Mouse (Mus musculus): ENCODE data around the gene Gpr171. TPM values are rescaled to one million over a fixed set of nuclear protein-coding genes. Genes with fewer than 3 reads are reported as not detected.

The Gpr171 gene
- not detected in 2 replicates for polyA plus RNA-seq (2012; rRNA removed)

- DNase-seq (ENCODE audit: extremely low spot score in 1 of 2, low spot score in 1 of 2) = no peak
These were observed at the start of gene Gpr171 for GRCm38 (mm10) chr3:59101218-59101986. Gene Gpr171, minus strand, starts transcription at chr3:59101821.

DNA sequence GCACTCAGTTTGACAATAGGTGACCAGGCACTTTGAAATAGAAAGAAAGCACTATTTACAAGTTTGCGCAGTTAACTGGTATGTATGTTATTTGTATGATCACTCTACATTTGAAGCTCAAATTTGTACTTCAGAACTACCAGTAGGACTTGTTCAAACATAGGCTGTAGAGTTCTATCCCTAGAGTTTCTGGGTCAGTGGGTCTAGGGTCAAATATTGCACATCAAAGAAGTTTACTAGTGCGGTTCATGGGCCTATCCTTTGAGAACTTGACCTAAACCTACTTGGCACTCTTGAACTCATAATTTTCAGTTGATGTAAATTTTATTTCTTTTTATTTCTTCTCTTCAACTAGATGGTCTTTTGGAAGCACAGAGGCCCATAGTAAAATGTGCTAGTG lies 49.0 kb upstream of the Gpr171 start:
- no peak for DNase-seq (ENCODE audit: extremely low spot score in 1 of 2, low spot score in 1 of 2)

DNA sequence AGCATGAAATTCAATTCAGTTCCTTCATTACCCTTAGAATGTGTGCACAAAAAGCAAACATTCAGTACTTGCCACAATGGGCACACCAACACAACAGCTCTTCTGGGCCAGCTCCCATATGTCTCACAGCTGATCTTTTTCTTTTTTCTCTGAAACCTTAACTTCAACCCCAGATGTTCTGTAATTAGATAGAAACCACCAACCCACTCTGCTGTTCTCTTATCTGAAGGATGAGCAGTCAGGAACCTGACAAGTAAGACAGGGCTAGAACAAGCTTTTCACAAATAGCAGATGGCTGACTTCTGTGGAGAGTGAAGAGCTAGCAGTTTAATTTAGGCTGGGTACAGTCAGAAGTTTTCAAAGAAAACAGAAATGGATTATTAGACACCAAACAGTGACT lies 48.0 kb upstream of the Gpr171 start:
- DNase-seq (ENCODE audit: extremely low spot score in 1 of 2, low spot score in 1 of 2) = peak; percentile 28 to 57

DNA sequence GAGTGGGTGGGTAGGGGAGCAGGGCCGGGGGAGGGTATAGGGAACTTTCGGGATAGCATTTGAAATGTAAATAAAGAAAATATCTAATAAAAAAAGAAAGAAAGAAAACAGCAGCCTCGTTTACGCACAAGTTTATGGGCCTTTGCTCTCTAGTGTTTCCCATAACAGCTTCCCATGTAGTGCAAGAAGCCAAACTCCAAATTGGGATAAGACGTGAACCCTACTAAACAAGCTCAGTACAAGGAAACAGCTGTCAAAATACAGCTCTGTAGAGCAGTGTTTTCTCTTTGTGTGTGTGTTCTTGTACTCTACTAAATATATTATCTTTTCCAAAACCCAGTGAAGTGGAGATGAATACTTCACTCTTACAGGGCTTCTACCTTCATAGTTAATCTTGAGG lies 43.6 kb upstream of the Gpr171 start:
- no peak for DNase-seq (ENCODE audit: extremely low spot score in 1 of 2, low spot score in 1 of 2)

DNA sequence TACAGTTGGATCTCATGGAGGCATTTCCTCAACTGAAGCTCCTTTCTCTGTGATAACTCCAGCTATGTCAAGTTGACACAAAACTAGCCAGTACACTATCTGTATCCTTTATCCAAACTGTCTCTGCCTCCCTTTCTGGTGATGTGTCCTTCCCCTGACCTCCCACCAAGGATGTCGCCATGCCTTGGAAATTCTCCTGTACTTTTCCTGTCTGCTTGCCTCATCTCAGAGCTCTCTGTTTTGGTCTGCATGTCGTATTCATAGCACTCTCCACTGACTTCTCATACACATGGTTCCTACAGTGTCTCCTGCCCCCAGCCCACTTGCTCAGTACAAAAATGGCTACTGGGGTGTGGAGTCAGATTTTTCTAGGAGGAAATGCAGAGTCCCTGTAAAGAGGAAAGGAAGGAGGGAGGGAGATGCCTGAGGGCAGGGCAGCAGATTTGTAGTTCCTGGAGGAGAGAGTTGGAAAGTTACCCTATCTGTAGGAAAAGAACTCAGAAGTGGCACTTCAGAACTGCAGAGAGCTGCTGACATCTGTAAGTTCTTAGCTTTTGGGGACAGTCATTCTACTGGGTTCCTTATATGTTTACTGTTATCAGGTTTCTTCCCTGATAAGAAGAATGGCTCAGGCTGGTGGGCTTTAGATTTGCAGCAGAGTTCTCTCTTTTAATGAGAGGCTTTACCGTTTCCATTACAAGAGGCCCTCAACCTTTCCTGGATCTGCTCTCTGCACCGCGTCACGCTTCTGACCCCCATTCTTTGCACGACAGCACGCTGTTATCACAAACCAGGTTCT lies 40.1 kb upstream of the Gpr171 start:
- DNase-seq (ENCODE audit: extremely low spot score in 1 of 2, low spot score in 1 of 2) = no peak

DNA sequence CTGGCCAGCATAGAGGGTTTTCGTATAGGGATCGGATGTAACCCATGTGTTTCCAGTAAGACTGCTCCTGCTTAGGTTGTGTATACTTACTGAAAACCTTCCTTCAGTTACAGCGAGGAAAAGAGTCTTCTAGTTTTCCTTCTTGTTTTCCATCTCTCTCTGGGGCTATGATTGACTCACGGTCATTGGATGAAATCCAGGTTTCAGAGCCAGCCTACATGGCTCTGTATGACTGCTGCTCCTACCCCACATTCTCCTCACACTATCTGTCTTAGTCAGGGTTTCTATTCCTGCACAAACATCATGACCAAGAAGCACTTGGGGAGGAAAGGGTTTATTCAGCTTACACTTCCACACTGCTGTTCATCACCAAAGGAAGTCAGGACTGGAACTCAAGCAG lies 39.3 kb upstream of the Gpr171 start:
- peak in 1 of 2 experiments; percentile 33 for DNase-seq (ENCODE audit: extremely low spot score in 1 of 2, low spot score in 1 of 2)

GRCm38 (mm10) chr3:59140115-59140514 lies 38.5 kb upstream of the Gpr171 start:
- no peak for DNase-seq (ENCODE audit: extremely low spot score in 1 of 2, low spot score in 1 of 2)

DNA sequence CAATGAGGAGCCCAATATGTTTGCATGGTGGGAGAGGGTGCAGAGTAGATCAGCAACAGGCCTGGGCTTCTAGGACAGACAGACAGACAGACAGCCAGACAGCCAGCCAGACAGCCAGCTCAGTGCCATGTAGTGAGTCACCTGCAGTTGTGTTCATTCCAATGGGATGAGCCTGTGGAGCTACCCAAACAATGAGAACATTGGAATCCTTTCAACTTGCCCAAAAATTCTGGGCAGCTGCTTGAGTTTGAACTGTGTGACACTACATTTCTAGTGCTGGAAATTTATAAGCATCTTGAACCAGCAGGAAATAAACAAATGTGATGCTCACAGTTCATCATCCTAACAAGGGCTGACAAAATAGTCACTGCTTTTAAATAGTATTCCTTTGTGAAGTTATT lies 38.0 kb upstream of the Gpr171 start:
- DNase-seq (ENCODE audit: extremely low spot score in 1 of 2, low spot score in 1 of 2) = no peak

GRCm38 (mm10) chr3:59138946-59139468 lies 37.4 kb upstream of the Gpr171 start:
- DNase-seq (ENCODE audit: extremely low spot score in 1 of 2, low spot score in 1 of 2) = no peak

DNA sequence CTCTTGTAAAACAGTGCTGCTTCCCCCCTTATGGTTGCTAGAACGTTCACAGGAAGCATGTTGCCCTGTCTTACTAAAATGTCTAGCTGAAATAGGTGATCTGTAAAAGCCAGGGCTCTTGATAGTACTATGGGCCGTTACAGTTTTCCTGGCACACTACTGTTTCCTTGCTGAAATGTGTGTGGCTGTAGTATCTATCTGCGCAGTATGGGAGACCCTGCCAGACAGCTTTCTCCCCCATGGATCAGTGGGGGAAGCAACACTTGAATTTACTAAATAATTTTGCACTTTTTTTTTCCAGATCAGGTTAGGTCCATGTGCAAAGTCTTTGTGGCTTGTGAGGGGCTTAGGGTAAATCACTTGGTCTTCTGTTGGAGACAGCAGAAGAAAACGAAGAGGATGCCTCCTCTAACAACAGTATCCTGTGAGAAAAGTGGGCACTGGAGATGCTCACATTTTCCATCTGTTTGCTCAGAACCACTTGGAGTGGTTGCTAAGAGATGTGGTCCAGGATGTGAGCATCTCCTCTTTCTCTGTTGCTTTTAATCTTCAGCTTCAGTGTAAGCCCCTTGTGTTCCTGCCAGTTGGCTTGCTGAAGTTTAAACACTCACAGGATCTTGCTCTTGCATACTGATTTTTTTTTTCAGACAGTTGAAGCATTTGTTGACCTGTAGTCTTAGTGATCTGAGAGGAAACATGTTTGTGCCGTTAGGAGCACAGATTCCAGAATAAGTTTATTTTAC lies 34.5 kb upstream of the Gpr171 start:
- no peak for DNase-seq (ENCODE audit: extremely low spot score in 1 of 2, low spot score in 1 of 2)

GRCm38 (mm10) chr3:59133189-59133588 lies 31.6 kb upstream of the Gpr171 start:
- no peak for DNase-seq (ENCODE audit: extremely low spot score in 1 of 2, low spot score in 1 of 2)

DNA sequence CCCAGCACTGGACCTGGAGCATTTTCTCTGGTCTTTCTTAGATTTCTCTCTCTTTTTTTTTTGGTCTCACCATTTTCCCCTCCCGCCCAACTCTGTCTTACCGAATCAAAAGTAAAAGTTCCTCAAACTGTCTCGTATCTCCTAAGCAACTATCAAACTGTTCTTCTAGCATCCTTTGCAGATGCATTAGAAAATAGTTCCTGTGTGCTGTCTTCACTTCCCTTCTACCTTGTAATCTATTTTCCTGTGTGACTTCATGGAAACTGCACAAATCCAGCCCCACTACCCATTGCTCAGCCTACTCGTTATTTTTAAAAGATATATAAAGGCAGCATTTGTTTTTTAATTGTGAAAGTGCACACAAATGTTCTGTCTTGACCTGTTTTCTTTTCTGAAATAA lies 30.3 kb upstream of the Gpr171 start:
- DNase-seq (ENCODE audit: extremely low spot score in 1 of 2, low spot score in 1 of 2) = no peak

DNA sequence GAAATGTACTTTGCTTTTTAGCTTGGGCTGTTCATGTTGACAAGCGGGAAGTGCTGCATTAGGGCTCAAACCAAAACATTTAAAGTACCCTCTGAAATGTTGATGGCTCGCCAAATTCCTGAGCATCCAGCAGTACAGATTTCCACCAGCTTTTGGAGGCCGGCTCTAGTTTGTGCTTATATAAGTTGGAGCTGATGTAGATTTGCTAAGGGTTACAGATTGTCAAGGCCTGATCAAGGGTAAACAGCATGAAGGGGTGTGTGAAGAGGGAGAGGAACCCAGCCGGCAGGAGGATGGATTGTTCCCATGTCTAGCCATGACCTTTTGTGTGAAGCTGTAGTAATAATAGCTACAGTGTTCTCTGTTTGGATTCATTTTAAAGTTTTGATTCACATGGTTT lies 29.5 kb upstream of the Gpr171 start:
- no peak for DNase-seq (ENCODE audit: extremely low spot score in 1 of 2, low spot score in 1 of 2)

GRCm38 (mm10) chr3:59130431-59130830 lies 28.8 kb upstream of the Gpr171 start:
- no peak for DNase-seq (ENCODE audit: extremely low spot score in 1 of 2, low spot score in 1 of 2)

DNA sequence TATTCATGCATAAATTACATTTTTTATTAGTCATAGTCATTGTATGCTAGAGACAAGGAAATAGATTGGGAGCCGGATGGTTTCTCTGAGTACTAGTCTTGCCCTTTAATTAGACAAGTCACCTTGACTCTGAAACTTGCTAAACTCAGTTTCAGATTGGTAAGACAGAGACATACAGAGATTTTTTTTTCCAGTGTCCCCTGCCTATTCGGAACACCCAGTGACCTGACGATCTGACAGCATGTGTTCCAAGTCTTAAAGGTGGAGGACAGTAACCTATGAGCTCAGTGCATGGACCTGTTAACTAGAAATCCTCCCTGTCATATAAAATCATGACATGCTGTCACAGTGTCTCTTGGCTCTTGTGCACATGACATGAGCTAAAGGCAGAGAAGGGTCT lies 27.9 kb upstream of the Gpr171 start:
- no peak for DNase-seq (ENCODE audit: extremely low spot score in 1 of 2, low spot score in 1 of 2)

GRCm38 (mm10) chr3:59128681-59129080 lies 27.1 kb upstream of the Gpr171 start:
- DNase-seq (ENCODE audit: extremely low spot score in 1 of 2, low spot score in 1 of 2) = no peak

GRCm38 (mm10) chr3:59125783-59126555 lies 24.3 kb upstream of the Gpr171 start:
- no peak for DNase-seq (ENCODE audit: extremely low spot score in 1 of 2, low spot score in 1 of 2)

GRCm38 (mm10) chr3:59125022-59125421 lies 23.4 kb upstream of the Gpr171 start:
- no peak for DNase-seq (ENCODE audit: extremely low spot score in 1 of 2, low spot score in 1 of 2)

- no peak for DNase-seq (ENCODE audit: extremely low spot score in 1 of 2, low spot score in 1 of 2)
These were observed 20.3 kb upstream of the Gpr171 start for GRCm38 (mm10) chr3:59121780-59122449.

Data from frontal cortex, adult 2 months (tissue).